Mouse (Mus musculus): Measurements from ENCODE around the gene Cdkn1a.

DNA sequence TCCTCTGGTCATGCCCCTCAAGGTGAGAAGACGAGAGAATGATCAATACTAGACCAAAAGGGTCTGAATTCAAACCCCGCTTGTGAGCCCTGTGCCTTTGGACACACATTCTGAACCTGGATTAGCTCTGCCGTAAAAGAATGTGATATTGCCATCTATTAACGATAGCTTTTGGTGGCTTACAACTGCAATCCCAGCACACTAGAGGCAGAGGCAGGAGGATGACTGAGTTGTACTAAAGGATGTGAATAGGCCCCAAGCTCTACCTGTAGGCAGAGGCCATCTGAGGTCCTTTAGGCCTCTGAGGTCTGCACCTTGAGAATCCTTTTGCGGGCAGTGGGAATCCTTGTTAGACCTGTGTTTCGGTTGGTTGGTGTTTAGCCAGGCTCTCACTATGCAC is 5.5 kb downstream of the Cdkn1a start:
- TF ChIP-seq CTCF (IDR thresholded peaks at IDR 0.05; ENCODE audit: control insufficient read depth, insufficient read depth, insufficient replicate concordance, low read depth, low read length) (no peak), POLR2A (IDR thresholded peaks at IDR 0.05; ENCODE audit: control insufficient read depth, low read depth, low read length) (no peak)

Data from testis, adult 2 months (tissue).